Mouse (Mus musculus): ENCODE measurements at regions not wholly inside any gene's neighbourhood (a gene's known extent, or its start where the extent isn't known, plus 50 kb on each side); places are given as distances from the start of the nearest gene placed in this dataset.

- peak; percentile 14 for TF ChIP-seq CTCF (IDR thresholded peaks at IDR 0.05; ENCODE audit: low read depth, low read length)
- no peak for TF ChIP-seq POLR2A (IDR thresholded peaks at IDR 0.05; ENCODE audit: insufficient read depth, low read length)
These were observed 122.1 kb upstream of the Topaz1 start for GRCm38 (mm10) chr9:122625081-122625480.
